Mouse (Mus musculus) spleen, postnatal 14 days (tissue): Measurements from ENCODE around the gene Nosip.

Experiments
- DNase-seq, 2 experiments: peaks; one replicate each; pipeline ENCODE4 v3.0.0; 2021 to 2022; ENCODE audit warnings: low spot score in 2 of 2

The Nosip gene

DNA sequence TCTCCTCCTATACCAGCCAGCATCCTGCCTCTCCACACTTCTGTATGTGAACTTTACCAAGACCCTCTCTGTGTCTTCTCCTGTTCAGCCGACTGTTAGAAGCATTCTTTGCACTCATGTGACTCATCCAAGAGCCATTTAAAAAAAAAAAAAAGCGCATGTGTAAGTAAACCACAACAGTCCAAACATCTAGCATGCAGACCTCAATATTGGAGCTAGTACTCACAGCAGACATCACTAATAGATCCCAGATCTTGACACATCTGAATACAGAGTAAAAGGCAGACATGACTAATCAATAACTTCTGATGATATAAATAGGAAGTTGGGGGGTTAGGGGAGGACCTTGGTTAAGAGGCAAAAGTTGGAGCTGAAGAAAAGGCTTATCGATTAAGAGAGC is 26.6 kb upstream of the Nosip start:
- no peak for DNase-seq

DNA sequence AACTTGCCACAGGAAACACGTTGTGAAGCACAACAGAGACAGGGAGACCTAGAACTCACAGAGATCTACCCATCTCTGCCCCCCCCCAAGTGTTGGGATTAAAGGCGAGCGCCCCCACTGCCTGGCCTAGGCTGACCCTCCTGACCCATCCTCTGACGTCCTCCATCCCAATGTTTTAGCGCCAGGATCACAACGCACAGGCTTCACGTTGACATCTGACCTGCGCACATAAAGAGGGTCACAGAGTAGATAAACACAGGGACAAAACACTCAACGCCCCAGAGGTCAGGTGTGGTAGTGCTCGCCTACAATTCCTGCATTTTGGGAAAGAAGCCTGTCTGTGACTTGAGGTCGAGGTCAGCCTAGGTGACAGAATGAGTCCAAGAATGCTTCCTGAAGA is 25.5 kb upstream of the Nosip start:
- DNase-seq: no peak

GRCm38 (mm10) chr7:45037720-45038361 is 24.4 kb upstream of the Nosip start:
- DNase-seq: peak; percentile 59 to 75

DNA sequence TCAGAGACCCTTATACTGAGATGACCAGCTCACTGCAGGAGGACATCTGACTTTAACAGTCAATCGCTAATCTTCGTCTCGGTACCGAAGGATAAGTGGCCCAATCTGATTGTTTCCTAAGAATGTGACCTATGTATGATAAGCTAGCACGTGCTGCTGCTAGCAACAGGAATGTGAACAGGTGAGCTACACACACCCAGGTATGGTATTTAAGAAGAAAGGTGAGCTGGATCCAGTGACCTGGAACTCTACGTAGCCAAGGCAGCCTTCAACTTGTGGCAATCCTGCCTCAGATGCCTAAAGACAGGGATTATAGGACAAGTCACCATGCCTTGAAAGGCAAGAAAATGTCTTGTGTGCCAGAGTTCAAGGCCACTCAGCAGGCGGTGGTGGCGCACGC is 23.8 kb upstream of the Nosip start:
- no peak for DNase-seq

DNA sequence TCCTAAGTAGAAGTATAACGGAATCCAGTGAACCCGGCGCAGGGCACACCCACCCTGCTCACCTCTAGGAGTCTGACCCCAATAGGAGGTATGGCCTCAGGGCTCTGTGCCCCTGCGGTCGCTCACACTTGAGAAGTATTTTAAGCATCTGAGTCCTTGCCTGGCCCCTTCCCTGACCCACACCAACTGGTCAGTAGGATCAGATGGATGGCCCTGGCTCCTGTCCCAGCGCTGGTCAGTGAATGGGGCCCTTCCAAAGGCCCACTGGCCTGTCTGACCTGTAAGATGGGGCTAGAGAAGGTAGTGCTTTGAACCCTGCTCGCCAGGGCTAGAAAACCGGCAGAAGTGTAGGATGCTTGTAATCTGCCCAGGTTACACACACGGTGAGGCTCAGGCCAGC is 21.4 kb upstream of the Nosip start:
- DNase-seq: no peak

DNA sequence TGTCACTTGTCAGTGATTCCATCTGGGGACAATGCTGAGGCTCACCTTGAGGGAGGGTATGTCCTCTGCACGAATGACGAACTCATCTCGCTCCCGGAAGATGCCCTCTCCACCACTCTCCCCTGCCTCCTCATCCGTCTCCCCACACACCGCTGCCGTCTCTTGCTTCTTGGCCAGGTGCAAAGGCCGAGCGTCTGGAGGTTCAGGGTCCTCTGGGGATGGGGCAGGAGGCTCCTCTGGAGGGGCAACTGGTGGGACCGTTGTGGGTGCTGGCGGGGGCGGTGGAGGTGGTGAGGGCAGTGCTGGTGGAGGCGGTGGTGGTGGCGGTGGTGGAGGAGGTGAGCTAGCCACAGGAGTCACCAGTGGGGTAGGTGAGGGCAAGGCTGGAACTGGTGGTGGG is 18.9 kb upstream of the Nosip start:
- DNase-seq: no peak

DNA sequence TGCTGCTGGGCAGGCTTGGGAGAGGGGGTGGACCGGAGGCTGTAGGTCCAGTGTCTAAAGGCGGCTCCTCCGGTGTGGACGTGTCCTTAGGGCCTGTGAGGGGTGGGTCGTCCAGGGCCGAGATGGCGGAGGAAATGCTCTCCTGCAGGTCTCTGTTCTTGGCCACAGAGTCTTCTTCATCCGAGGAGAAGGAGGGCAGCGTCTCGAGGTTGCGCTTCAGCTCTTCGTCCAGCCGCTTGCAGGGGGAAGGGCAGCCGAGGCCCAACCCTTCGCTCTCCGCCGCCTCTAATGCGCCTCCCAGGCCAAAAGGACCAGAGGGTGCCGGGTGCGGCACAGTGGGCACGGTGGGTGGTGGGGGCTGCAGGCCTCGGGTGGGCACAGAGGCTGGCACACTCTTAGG is 16.5 kb upstream of the Nosip start:
- DNase-seq: no peak

- no peak for DNase-seq
These were observed 15.3 kb upstream of the Nosip start for GRCm38 (mm10) chr7:45046853-45047350.

- DNase-seq: no peak
These were observed 14.7 kb upstream of the Nosip start for GRCm38 (mm10) chr7:45047491-45047890.

DNA sequence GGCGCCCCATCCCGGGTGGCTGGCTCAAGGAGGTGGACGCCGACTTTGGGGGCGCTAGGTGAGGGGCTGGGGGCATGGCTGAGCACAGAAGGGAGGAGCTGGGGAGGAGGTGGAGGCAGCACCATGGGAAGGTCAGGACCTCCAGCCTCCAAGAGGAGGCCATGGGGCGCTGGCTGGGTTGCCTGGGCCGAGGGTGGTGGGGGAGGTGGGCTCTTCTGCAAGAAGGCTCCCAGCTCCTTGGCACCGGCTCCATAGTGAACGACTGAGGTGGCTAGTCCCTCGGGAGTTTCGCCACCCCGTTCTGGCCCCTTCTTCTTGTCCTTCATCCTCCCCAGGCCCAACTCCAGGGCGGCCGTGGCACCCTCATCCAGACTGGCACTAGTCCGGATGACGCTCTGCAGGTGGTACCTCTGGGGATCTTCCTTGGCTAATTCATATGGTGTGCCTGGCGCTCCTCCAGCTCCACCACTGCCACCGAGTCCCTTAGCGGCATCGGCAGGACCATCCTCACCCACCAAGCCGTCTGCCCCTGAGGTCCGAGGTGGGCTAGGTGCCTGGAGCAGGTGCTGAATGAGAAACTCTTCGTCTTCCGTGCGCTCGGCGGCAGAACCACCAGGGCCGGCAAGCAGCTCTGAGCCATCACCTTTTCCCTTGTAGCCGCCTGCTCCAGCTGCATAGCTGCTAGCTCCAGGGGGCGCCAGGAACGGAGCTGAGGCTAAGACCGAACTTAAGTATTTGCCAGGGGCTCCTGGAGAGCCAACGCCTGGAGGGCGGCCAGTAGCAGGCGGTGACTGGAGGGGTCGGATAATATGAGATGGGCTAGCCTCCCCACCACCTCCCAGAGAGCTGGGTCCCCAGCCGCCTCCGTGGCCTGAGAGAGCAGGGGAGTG is 14.0 kb upstream of the Nosip start:
- DNase-seq: no peak

- DNase-seq: no peak
These were observed 13.1 kb upstream of the Nosip start for GRCm38 (mm10) chr7:45048923-45049657.

DNA sequence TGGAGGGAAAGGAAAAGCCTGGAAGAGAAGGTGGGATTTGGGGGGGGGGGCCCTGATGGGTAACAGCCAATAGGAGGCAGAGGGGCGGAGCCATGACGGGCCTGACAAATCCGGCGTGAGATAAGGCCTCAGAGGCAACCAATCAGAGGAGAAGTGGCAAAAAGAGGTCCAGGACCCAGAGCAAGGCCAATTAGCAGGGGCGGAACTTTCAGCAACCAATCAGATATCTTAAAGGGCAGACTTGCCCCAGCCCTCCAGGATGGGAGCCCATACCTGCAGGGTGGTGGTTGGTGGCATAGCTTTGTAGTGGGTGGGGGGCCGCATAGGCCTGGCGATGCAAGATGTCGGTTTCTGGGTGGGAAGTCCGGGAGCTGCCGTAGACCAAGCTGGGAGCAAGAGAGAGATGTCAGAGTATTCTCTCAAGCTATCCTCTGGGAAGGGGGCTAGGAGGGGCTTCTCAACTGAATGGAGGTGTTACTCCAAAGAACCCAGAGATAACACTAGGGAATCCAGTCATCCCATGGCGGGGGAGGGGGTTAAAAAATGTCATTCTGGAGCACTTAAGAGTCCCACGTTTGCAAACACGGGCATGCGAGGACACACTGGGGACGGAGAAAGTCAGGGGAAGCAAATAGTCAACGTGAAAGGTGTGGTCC is 11.2 kb upstream of the Nosip start:
- peak in 1 of 2 experiments; percentile 36 for DNase-seq

GRCm38 (mm10) chr7:45051601-45051974 is 10.6 kb upstream of the Nosip start:
- DNase-seq: no peak

- no peak for DNase-seq
These were observed 9.9 kb upstream of the Nosip start for GRCm38 (mm10) chr7:45052181-45052861.

DNA sequence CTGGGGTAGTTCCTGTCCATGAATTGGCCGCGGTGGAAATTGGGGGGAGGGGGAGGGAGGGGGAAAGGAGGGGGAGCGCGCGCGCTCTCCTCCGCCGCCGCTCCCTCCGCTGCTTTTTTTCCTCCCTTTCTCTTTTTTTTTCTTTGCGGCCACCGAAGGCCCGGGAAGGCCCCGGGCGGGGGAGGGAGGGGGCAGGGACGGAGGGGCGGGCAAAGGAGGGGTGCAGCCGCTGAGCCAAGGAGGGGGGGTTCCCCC is 9.4 kb upstream of the Nosip start, which contains the start of gene Prr12:
Gene Prr12, minus strand, starts transcription at position 20 of the 255 bp plus-strand sequence.
- DNase-seq: no peak

- peak; percentile 48 to 55 for DNase-seq
These were observed 8.9 kb upstream of the Nosip start for GRCm38 (mm10) chr7:45053117-45053930.

DNA sequence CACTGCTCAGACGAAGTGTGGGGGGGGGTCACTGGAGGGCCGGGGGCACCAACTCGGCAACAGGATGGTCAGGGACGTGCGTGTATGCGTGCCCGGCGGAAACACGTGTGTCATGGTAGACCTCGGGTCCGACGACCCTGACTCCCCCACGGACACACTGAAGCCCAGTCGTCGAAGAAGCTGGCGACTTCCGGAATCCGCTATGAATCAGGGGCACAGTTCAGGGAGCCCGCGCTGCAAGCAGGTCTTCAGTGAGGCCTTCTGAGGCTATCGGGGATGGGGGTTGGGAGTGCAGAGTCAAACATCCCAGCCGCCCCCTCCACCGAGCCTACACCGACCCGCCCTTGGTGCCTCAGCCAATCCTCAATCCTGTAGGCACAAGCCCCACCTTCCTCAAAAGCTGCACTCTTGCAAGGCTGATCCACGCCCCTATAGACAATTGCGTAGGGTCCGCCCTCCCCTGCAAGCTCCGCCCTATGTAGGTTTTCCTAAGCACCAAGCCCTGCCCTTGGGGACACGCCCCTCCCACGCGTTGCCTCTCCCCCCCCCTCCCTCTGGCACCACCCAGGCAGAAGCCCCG is 8.2 kb upstream of the Nosip start:
- peak; percentile 79 to 80 for DNase-seq

- DNase-seq: no peak
These were observed 5.8 kb upstream of the Nosip start for GRCm38 (mm10) chr7:45056329-45056971.

- DNase-seq: no peak
These were observed 5.3 kb upstream of the Nosip start for GRCm38 (mm10) chr7:45056972-45057348.
